Mouse (Mus musculus): Measurements from ENCODE around the gene Fetub. TPM values are rescaled to one million over a fixed set of nuclear protein-coding genes. Genes with fewer than 3 reads are reported as not detected.

Fetub gene
- polyA plus RNA-seq, 1 experiment from 2014 or later, result 0.84 TPM

GRCm38 (mm10) chr16:22967383-22968030 is 49.4 kb downstream of the Fetub start:
- 72% methylated on average over 1 of the region's 1 CpGs for WGBS
- no peak for DNase-seq (ENCODE audit: low spot score)

More at GRCm38 (mm10) chr16:22967383-22968030, 49.4 kb downstream of the Fetub start:
- Histone ChIP-seq H3K9ac (ENCODE audit: low read depth, low read length) (no peak overlapping the region), H3K27ac (no peak overlapping the region), H3K4me3 (replicated peaks; ENCODE audit: low read depth, low read length) (no peak overlapping the region), H3K4me1 (replicated peaks; ENCODE audit: insufficient read depth, low read length) (no peaks in the 10 kb centered on the region), H3K36me3 (ENCODE audit: insufficient read depth, low read length) (no peaks in the 10 kb centered on the region), H3K4me2 (ENCODE audit: low read length) (no peak overlapping the region), H3K9me3 (replicated peaks; ENCODE audit: low read length) (no peaks in the 10 kb centered on the region), H3K27me3 (ENCODE audit: insufficient read depth, low read length) (no peaks in the 10 kb centered on the region)
- ATAC-seq (replicated peaks; ENCODE audit: low FRiP score, low read depth), result no peak
- no peak for TF ChIP-seq CTCF (IDR thresholded peaks at IDR 0.05; ENCODE audit: low read depth)

Other genes with a start within 250 kb of the Fetub start
- gene Crygs, start 106.8 kb upstream of the Fetub start, polyA plus RNA-seq (2015; fragmentation: Nextera tagmentation; extraction: Ambion mirVana), result 0.26 and 0.32 TPM in 2 replicates
- 25.3 and 26.7 TPM in 2 replicates for gene Tbccd1, start 60.7 kb upstream of the Fetub start, polyA plus RNA-seq (2015; fragmentation: Nextera tagmentation; extraction: Ambion mirVana)
- gene Dnajb11, start 60.5 kb upstream of the Fetub start, polyA plus RNA-seq (2015; fragmentation: Nextera tagmentation; extraction: Ambion mirVana), result 108 and 119 TPM in 2 replicates
- 2.7 and 6.2 TPM in 2 replicates for gene Ahsg, start 27.1 kb upstream of the Fetub start, polyA plus RNA-seq (2015; fragmentation: Nextera tagmentation; extraction: Ambion mirVana)
- 0.07 and 0.15 TPM in 2 replicates for gene Hrg, start 32.7 kb downstream of the Fetub start, polyA plus RNA-seq (2015; fragmentation: Nextera tagmentation; extraction: Ambion mirVana)
- 175 and 183 TPM in 2 replicates for gene Kng2, start 111.1 kb downstream of the Fetub start, polyA plus RNA-seq (2015; fragmentation: Nextera tagmentation; extraction: Ambion mirVana)
- 2.3 and 2.7 TPM in 2 replicates for gene Kng1, start 139.5 kb downstream of the Fetub start, polyA plus RNA-seq (2015; fragmentation: Nextera tagmentation; extraction: Ambion mirVana)
- gene Eif4a2, start 189.1 kb downstream of the Fetub start, polyA plus RNA-seq (2015; fragmentation: Nextera tagmentation; extraction: Ambion mirVana), result 189 and 193 TPM in 2 replicates
- 77.3 and 80.6 TPM in 2 replicates for gene Rfc4, start 209.4 kb downstream of the Fetub start, polyA plus RNA-seq (2015; fragmentation: Nextera tagmentation; extraction: Ambion mirVana)
- gene Adipoq, start 228.2 kb downstream of the Fetub start, polyA plus RNA-seq (2015; fragmentation: Nextera tagmentation; extraction: Ambion mirVana), result 0.17 and 0.89 TPM in 2 replicates

Measured in kidney, postnatal 0 days (tissue).